Mouse (Mus musculus): ENCODE data around the gene Gm20388.

GRCm38 (mm10) chr8:122003646-122004045 is 2093.0 kb downstream of the Gm20388 start:
- no peak for TF ChIP-seq CTCF (IDR thresholded peaks at IDR 0.05; ENCODE audit: low read depth)
- TF ChIP-seq EP300 (IDR thresholded peaks at IDR 0.05; ENCODE audit: low read depth) = no peak

Measured in liver, embryonic 14.5 days (tissue).